ENCODE assay signal across 21 mouse cellular contexts in the genomic region with DNA sequence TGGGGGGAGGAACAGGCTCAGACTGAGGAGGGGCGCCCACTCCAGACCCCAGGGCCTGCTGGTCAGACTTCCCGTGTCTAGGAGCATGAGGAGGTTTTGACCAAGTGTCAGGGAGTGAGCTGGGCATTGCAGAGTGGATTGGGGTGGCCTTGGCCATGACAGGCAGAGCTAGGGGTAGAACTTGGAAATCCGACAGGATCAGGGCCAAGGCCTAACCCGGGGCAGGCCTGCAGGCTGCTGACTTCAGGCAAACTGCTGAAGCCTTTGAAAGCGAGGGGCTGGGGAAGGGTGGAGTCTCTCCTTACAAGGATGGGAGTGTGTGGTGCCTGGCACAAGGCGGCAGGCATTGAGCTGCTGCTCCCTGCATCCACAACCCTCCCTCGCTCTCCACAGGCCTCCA. TPM values are rescaled to one million over a fixed set of nuclear protein-coding genes. Genes with fewer than 3 reads are reported as not detected.
DNase-seq lines count a peak whose midpoint lies in the region; ATAC-seq and TF ChIP-seq lines count a peak whose summit lies in the region.
"Had no signal": no experiment of that assay in that cellular context is flagged by ENCODE, and none has a peak within 500 bp of the region (broad histone marks: within the 10 kb centered on the region; RNA-seq: fewer than 3 reads in every experiment).

No protein-coding gene starts in this region.

- no peaks in the 10 kb centered on the region for H3K9me3 ChIP-seq in hindbrain, embryonic 10.5 days
- no peaks in the 10 kb centered on the region for H3K9me3 ChIP-seq in hindbrain, embryonic 16.5 days (ENCODE audit: control insufficient read depth, low read length)
- no peaks in the 10 kb centered on the region for H3K9me3 ChIP-seq in E14TG2a.4 (ENCODE audit: low read length)
- H3K9me3 ChIP-seq in limb, embryonic 13.5 days = no peaks in the 10 kb centered on the region
- H3K9me3 ChIP-seq: forebrain, embryonic 13.5 days; hindbrain, embryonic 15.5 days; liver, embryonic 12.5 days; midbrain, embryonic 10.5 days had no signal

- no peak for DNase-seq in hindbrain, embryonic 10.5 days (ENCODE audit: low spot score)
- peak; percentile 63 for DNase-seq in adrenal gland, postnatal 10 days
- DNase-seq in gastrocnemius, postnatal 36 days = no peak
- DNase-seq in yolk sac, embryonic 10.5 days (ENCODE audit: low spot score) = no peak
- DNase-seq: cerebellum, adult 9-10 months; gastrocnemius, adult 2 months; heart, postnatal 10 days; kidney, adult 8-10 months; kidney, postnatal 10 days; lung, adult 18-20 months; lung, postnatal 10 days; thymus, postnatal 14 days had no signal

- intact Hi-C loops in gastrocnemius, postnatal 36 days (cut with DNase I) = no loop called here

- no peak for ATAC-seq in hindbrain, embryonic 16.5 days
- no peak for ATAC-seq in limb, embryonic 13.5 days (ENCODE audit: low FRiP score, low read depth)
- ATAC-seq: forebrain, embryonic 13.5 days; liver, embryonic 12.5 days; midbrain, embryonic 16.5 days had no signal

- H3K4me2 ChIP-seq in hindbrain, embryonic 16.5 days (ENCODE audit: low read length) = no peak overlapping the region
- H3K4me2 ChIP-seq in limb, embryonic 13.5 days (replicated peaks) = no peak overlapping the region
- H3K4me2 ChIP-seq: forebrain, embryonic 13.5 days; heart, embryonic 11.5 days; hindbrain, embryonic 15.5 days; liver, embryonic 12.5 days had no signal

- H3K36me3 ChIP-seq in hindbrain, embryonic 10.5 days = no peaks in the 10 kb centered on the region
- peaks cover 8% of the 10 kb centered on the region; the same call in 1 of the 2 replicates for H3K36me3 ChIP-seq in hindbrain, embryonic 16.5 days (ENCODE audit: control insufficient read depth, insufficient read depth, low read length)
- H3K36me3 ChIP-seq in E14TG2a.4 (ENCODE audit: insufficient read depth, low read length) = peaks cover 13% of the 10 kb centered on the region
- no peaks in the 10 kb centered on the region for H3K36me3 ChIP-seq in limb, embryonic 13.5 days
- H3K36me3 ChIP-seq: hindbrain, embryonic 15.5 days; liver, embryonic 12.5 days; midbrain, embryonic 10.5 days had no signal

- peak overlapping the region; percentile 26; the same call in 1 of the 2 replicates for H3K27ac ChIP-seq in hindbrain, embryonic 10.5 days
- H3K27ac ChIP-seq in hindbrain, embryonic 16.5 days (ENCODE audit: low read depth, low read length) = no peak overlapping the region
- H3K27ac ChIP-seq in limb, embryonic 13.5 days = no peak overlapping the region
- H3K27ac ChIP-seq: forebrain, embryonic 13.5 days; gastrocnemius, adult 2 months; hindbrain, embryonic 15.5 days; liver, embryonic 12.5 days had no signal

- TF ChIP-seq CTCF in E14TG2a.4 (conservative IDR thresholded peaks at IDR 0.05; ENCODE audit: low read length) = no peak

- 56% methylated on average over 7 of the region's 7 CpGs for WGBS in hindbrain, embryonic 10.5 days
- WGBS in hindbrain, embryonic 16.5 days = 56% methylated on average over 7 of the region's 7 CpGs
- 52% methylated on average over 7 of the region's 7 CpGs for WGBS in limb, embryonic 13.5 days

- no peak overlapping the region for H3K4me3 ChIP-seq in hindbrain, embryonic 10.5 days
- no peak overlapping the region for H3K4me3 ChIP-seq in hindbrain, embryonic 16.5 days (ENCODE audit: low read length)
- peak overlapping the region; percentile 41; the same call in 1 of the 2 replicates for H3K4me3 ChIP-seq in E14TG2a.4 (replicated peaks; ENCODE audit: low read length)
- no peak overlapping the region for H3K4me3 ChIP-seq in limb, embryonic 13.5 days
- H3K4me3 ChIP-seq: forebrain, embryonic 13.5 days; gastrocnemius, adult 2 months; hindbrain, embryonic 15.5 days; liver, embryonic 12.5 days; midbrain, embryonic 10.5 days had no signal

- H3K9ac ChIP-seq in hindbrain, embryonic 16.5 days (ENCODE audit: low read depth, low read length) = no peak overlapping the region
- H3K9ac ChIP-seq in limb, embryonic 13.5 days = peak overlapping the region; percentile 35; the same call in 1 of the 2 replicates
- H3K9ac ChIP-seq: hindbrain, embryonic 15.5 days; liver, embryonic 12.5 days had no signal

- H3K27me3 ChIP-seq in hindbrain, embryonic 10.5 days (ENCODE audit: insufficient read depth, poor library complexity, severe bottlenecking) = peaks cover 60% of the 10 kb centered on the region
- no peaks in the 10 kb centered on the region for H3K27me3 ChIP-seq in hindbrain, embryonic 16.5 days (replicated peaks; ENCODE audit: control insufficient read depth, insufficient read depth, low read length)
- peaks cover 38% of the 10 kb centered on the region for H3K27me3 ChIP-seq in E14TG2a.4 (ENCODE audit: insufficient read depth, low read length)
- peaks cover 30% of the 10 kb centered on the region for H3K27me3 ChIP-seq in limb, embryonic 13.5 days
- H3K27me3 ChIP-seq: forebrain, embryonic 13.5 days; hindbrain, embryonic 15.5 days had no signal

- H3K4me1 ChIP-seq in hindbrain, embryonic 10.5 days (replicated peaks) = peaks cover 57% of the 10 kb centered on the region
- H3K4me1 ChIP-seq in hindbrain, embryonic 16.5 days (ENCODE audit: control insufficient read depth, insufficient read depth, low read depth, low read length) = peaks cover 9% of the 10 kb centered on the region
- peaks cover 88% of the 10 kb centered on the region for H3K4me1 ChIP-seq in E14TG2a.4 (replicated peaks; ENCODE audit: low read depth, low read length)
- H3K4me1 ChIP-seq in limb, embryonic 13.5 days = peaks cover 16% of the 10 kb centered on the region

RNA-seq across cellular contexts. Expression of gene Rap1gap, which starts 52.5 kb away (rescaled TPM):
- polyA plus RNA-seq in hindbrain, embryonic 10.5 days (2016; fragmentation: Nextera tagmentation; extraction: Ambion mirVana) = 6.3 and 13.4 TPM in 2 replicates
- 119 and 120 TPM in 2 replicates for polyA plus RNA-seq in hindbrain, embryonic 16.5 days (2015; fragmentation: Nextera tagmentation; extraction: Ambion mirVana)
- total RNA-seq in adrenal gland, postnatal 10 days (2021) = 10 to 100 TPM; 31.3 to 48.5 TPM
- polyA plus RNA-seq in limb, embryonic 13.5 days (2015; fragmentation: Nextera tagmentation; extraction: Ambion mirVana) = 10.7 and 11.4 TPM in 2 replicates
- 10 to 100 TPM in 1 of 2 experiments, 1 to 10 TPM in 1; 5.4 to 10.7 TPM for total RNA-seq in gastrocnemius, postnatal 36 days (2021)
